Mouse (Mus musculus) liver, adult 2 months (tissue): ENCODE measurements around the gene Chl1. TPM values are rescaled to one million over a fixed set of nuclear protein-coding genes. Genes with fewer than 3 reads are reported as not detected.

Experiments
- DNase-seq: peaks from one replicate; pipeline ENCODE4 v3.0.0-alpha.2; 2011; ENCODE audit warnings: low read depth, low spot score; ENCODE audit errors: extremely low read depth
- H3K27ac ChIP-seq: fragments of 200-500 bp; replicated peaks from 2 replicates; pipeline ENCODE4 v1.5.1; 2012; ENCODE audit warnings: low read depth, mild to moderate bottlenecking, control low read depth, inconsistent platforms, low read length; ENCODE audit not compliant: insufficient read depth
- H3K27me3 ChIP-seq: fragments of 200-500 bp; 2 replicates; pipeline ENCODE4 v1.6.1; 2012; ENCODE audit warnings: mild to moderate bottlenecking, moderate library complexity, low read length, inconsistent platforms; ENCODE audit not compliant: control insufficient read depth, insufficient read depth
- H3K36me3 ChIP-seq: fragments of 200-500 bp; 2 replicates; pipeline ENCODE4 v1.6.1; 2012; ENCODE audit warnings: low read length, inconsistent platforms; ENCODE audit not compliant: control insufficient read depth, insufficient read depth
- H3K4me1 ChIP-seq: fragments of 200-500 bp; 2 replicates; pipeline ENCODE4 v1.6.1; 2011; ENCODE audit warnings: low read length; ENCODE audit not compliant: control insufficient read depth, insufficient read depth
- H3K4me3 ChIP-seq: fragments of 200-500 bp; 2 replicates; pipeline ENCODE4 v1.5.1; 2011; ENCODE audit warnings: low read depth, mild to moderate bottlenecking, control low read depth, low read length, moderate library complexity; ENCODE audit not compliant: insufficient read depth
- H3K79me2 ChIP-seq: fragments of 200-500 bp; 2 replicates; pipeline ENCODE4 v1.6.1; 2012; ENCODE audit warnings: inconsistent platforms, mild to moderate bottlenecking, low read length, moderate library complexity; ENCODE audit not compliant: control insufficient read depth, insufficient read depth
- H3K9ac ChIP-seq: fragments of 200-500 bp; 2 replicates; pipeline ENCODE4 v1.6.1; 2012; ENCODE audit warnings: low read depth, mild to moderate bottlenecking, control low read depth, inconsistent platforms, low read length
- CTCF ChIP-seq: fragments of 200-500 bp; IDR thresholded peaks from 2 replicates; pipeline ENCODE4 v1.5.1; 2011; ENCODE audit warnings: low read depth, low read length, control low read depth
- POLR2A ChIP-seq: fragments of 200-500 bp; IDR thresholded peaks from 2 replicates; pipeline ENCODE4 v1.6.1; 2011; ENCODE audit warnings: low read length, control low read depth; ENCODE audit not compliant: insufficient read depth; ENCODE audit errors: extremely low read depth
- WGBS: fragments of 180-500 bp; shearing (Covaris S2); methylation state at CpG from one replicate; pipeline ENCODE4 v1.1.7; 2018; 5-methylcytosine and 5-hydroxymethylcytosine counted together
- polyA plus RNA-seq: library from polyadenylated mRNA; depleted of rRNA; stranded (reverse); fragments of >200 nt; gene quantifications from 2 replicates; pipeline ENCODE4 v1.2.3, GENCODE M21; 2012
- total RNA-seq: library from RNA; depleted of rRNA; stranded (reverse); fragments of >200 nt; gene quantifications from 2 replicates; pipeline ENCODE4 v1.2.3, GENCODE M21; 2014

Chl1 gene
- total and polyA plus RNA-seq, 2 experiments, result under 0.01 TPM; not detected in 1

DNA sequence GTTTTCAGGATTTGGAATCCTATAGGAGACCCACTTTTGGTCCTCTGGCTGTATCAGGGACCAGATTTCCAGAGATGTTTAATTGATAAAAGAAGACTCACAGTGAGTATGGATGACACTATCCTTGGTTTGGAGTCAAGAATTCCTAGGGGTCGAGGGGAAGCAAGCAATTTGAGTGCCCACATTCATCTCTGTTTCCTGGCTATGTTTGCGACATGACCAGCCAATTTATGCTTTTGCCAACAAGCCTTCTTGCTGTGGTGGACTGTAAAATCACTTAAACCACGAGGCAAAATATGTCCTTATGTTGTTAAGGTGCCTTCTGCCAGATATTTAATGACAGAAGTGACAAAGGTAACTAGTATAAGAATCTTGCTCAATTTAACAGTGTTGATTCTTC, 6.3 kb upstream of the Chl1 start:
- TF ChIP-seq CTCF (no peak), POLR2A (no peak)

DNA sequence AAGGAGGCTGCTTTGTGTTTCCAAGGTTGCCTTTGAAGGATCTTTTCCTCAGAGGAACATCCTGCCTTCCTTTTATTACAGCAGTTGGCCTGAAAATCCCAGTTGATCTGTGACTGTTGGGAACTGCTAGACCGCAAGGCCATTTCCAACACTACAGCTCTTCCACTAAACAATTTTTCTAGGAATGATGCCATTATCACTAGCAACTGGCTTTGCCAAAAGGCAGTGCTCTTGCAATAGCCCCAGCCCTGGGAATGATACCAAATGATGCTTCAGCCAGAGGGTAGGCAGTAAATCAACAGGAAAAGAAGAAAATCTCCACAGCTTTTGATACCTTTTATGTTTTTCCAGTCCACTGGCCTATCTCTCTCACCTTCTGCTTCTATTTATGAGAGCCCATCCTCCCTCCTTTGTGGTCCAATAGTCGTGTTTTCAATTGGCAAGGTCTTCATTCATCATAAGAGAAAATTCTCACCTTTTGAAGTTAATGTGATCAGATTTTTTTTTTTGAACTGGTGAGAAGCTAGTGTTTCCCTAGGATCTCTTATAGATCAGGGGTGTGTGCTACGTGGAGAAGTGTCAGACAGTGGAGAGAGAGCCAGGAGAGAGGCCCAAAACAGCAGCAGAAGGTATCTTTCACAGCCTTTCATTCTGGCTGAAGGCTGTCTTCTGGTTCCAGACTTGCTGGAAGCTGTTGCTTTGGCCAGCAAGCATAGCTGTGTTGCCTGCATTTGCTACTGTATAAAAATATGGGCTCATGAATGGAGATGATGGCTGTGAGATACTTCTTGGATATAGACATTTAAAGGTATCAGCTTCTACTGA, 2.4 kb upstream of the Chl1 start:
- TF ChIP-seq CTCF (no peak), POLR2A (no peak)
- Histone ChIP-seq H3K36me3 (no peaks in the 10 kb centered on the region), H3K79me2 (no peaks in the 10 kb centered on the region), H3K4me3 (no peak overlapping the region), H3K4me1 (no peaks in the 10 kb centered on the region), H3K9ac (no peak overlapping the region), H3K27ac (no peak overlapping the region), H3K27me3 (no peaks in the 10 kb centered on the region)
- WGBS, result 57% methylated on average over 3 of the region's 3 CpGs
- DNase-seq, result no peak

More for the DNA sequence above, 6.3 kb upstream of the Chl1 start:
- Histone ChIP-seq H3K36me3 (no peaks in the 10 kb centered on the region), H3K79me2 (no peaks in the 10 kb centered on the region), H3K27ac (no peak overlapping the region), H3K9ac (no peak overlapping the region), H3K27me3 (no peaks in the 10 kb centered on the region), H3K4me1 (no peaks in the 10 kb centered on the region), H3K4me3 (no peak overlapping the region)
- DNase-seq, result no peak
- 49% methylated on average over 3 of the region's 3 CpGs for WGBS

DNA sequence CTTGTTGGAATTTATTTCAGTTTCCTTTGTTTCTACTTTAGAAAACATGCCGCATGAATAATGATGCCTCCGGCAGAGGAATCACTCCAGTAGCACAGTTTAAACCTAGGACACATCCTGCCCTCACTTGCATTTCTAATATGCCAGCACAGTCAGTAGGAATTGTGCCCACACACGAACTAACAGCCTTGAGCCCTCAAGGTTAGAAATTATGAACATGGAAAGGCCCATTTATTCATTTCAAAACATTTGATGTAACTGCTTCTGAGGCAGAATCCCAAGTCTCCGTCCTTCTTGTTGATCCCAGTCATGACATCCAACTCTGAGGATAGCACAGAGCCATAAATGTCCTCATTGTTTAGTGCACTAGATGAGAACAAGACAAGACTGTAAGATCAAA, 790 bp upstream of the Chl1 start:
- DNase-seq, result no peak
- Histone ChIP-seq H3K79me2 (no peaks in the 10 kb centered on the region), H3K4me3 (no peak overlapping the region), H3K27ac (no peak overlapping the region), H3K4me1 (no peaks in the 10 kb centered on the region), H3K36me3 (no peaks in the 10 kb centered on the region), H3K27me3 (no peaks in the 10 kb centered on the region), H3K9ac (no peak overlapping the region)
- TF ChIP-seq CTCF, result no peak
- TF ChIP-seq POLR2A, result no peak
- WGBS, result 69% methylated on average over 4 of the region's 4 CpGs

DNA sequence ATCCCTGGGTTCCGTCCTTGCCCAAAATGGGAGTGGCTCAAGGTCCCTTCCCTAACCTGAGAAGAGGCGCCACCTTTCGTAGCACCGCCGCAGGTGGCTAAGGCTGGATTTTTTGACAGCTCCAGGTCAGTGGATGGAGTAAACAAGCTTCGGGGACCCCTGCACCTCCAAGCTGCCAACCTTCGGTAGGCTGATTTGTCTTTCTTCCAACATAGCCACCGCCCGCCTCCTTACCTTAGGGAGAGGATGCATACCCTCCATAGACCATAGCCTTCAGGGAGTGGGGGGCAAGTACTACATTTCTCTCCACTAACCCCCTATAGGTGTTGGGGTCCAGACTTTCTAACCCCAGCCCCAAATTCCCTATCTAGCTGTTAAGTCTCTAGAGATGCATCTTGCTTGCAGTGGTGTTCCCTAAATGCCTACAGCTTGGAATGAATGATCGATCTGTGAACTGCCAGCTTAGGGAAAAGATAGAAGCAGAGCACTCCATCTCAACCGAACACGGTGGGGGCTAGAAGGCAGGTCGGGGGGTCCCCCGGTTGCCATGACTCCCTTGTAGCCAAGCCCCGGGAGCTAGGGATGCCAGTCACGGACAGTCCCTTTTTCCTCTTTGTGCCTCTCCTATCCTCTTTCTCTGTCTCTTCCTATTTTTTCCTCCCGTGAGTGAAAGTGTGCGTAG, 1.0 kb downstream of the Chl1 start:
- 9% methylated on average over 18 of the region's 18 CpGs for WGBS
- no peak overlapping the region for H3K27ac ChIP-seq
- DNase-seq, result no peak
- no peak overlapping the region for H3K9ac ChIP-seq
- H3K36me3 ChIP-seq, result no peaks in the 10 kb centered on the region
- no peaks in the 10 kb centered on the region for H3K79me2 ChIP-seq
- H3K27me3 ChIP-seq, result no peaks in the 10 kb centered on the region
- no peaks in the 10 kb centered on the region for H3K4me1 ChIP-seq
- no peak overlapping the region for H3K4me3 ChIP-seq
- TF ChIP-seq CTCF, result no peak
- no peak for TF ChIP-seq POLR2A

DNA sequence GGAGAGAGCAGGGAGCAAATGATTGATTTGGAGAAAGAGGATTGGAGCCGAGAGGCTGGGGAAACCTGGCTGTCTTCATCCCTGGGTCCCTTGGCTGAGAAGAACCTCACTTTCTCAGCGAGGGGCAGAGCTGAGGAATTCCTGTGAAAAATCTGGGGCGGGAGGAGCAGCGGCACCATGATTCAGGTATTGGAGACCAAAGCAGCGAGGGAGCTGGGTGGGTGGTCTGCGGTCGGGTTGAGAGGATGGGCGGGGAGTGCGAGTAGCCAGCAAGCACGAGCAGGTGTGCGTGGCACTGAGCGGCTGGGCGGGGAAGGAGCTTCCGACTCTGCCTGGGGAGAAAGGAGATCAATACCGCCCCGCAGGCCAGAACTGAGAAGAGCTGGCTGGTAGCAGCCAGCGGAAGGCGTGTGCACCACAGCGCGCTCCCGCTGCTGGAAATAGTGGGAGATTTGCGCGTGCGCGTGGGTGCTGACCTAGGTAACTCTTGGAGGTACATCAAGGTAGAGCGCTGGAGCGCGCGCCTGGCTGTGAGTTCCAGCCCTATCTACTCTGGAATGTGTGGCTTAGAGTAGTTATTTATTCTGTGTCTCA, 1.7 kb downstream of the Chl1 start:
- WGBS, result 2% methylated on average over 29 of the region's 29 CpGs
- Histone ChIP-seq H3K4me3 (no peak overlapping the region), H3K4me1 (no peaks in the 10 kb centered on the region), H3K27ac (no peak overlapping the region), H3K79me2 (no peaks in the 10 kb centered on the region), H3K36me3 (no peaks in the 10 kb centered on the region), H3K9ac (no peak overlapping the region), H3K27me3 (no peaks in the 10 kb centered on the region)
- no peak for TF ChIP-seq CTCF
- TF ChIP-seq POLR2A, result no peak
- no peak for DNase-seq
